Mouse (Mus musculus): ENCODE data around the gene Cradd. TPM values are rescaled to one million over a fixed set of nuclear protein-coding genes. Genes with fewer than 3 reads are reported as not detected.

The Cradd gene
- polyA plus RNA-seq, 1 experiment from 2014 or later: 9.4 TPM

DNA sequence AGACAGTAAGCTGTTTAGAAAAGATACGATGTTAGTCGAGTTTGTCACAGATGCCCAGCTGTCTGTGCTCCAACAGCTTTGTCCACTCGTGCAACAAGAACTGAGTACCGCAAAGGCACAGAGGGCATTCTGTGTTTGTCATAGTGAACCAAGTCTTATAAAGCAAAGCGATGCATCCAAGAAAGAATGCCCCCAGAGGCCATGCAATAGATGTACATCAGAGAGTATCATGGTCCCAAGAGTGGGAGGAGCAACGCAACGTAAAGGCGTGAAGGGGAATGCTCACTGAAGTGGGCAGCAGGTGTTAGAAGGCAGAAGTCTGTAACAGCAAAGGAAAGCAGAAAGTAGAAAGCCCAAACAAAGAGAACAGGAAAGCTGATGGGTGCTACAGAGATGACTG, 66.0 kb downstream of the Cradd start:
- no peak for TF ChIP-seq CTCF (IDR thresholded peaks at IDR 0.05)
- ChIA-PET POLR2A (no interaction called here), CTCF (interaction anchor here (0.9 kb wide), 1 partner anchor 11 kb away, joined by 3 read pairs; no protein-coding TSS in a partner anchor)
- no peaks in the 10 kb centered on the region for H3K27me3 ChIP-seq
- ATAC-seq (no peak), DNase-seq (ENCODE audit: low read depth, low spot score) (no peak)
- in situ Hi-C loops (cut with MboI; ENCODE audit: low pct_unique_long_range_greater_than_20kb): no loop called here

GRCm38 (mm10) chr10:95256095-95256494, 67.8 kb downstream of the Cradd start:
- ChIA-PET POLR2A (interaction anchor here (0.5 to 0.6 kb wide), 2 partner anchors 9 to 817 kb away, joined by 3 to 8 read pairs; no protein-coding TSS in a partner anchor), CTCF (interaction anchor here (0.7 to 1.3 kb wide), 3 partner anchors 9 to 33 kb away, joined by 3 read pairs; no protein-coding TSS in a partner anchor)
- ATAC-seq (no peak), DNase-seq (ENCODE audit: low read depth, low spot score) (no peak)
- in situ Hi-C loops (cut with MboI; ENCODE audit: low pct_unique_long_range_greater_than_20kb): no loop called here
- H3K27me3 ChIP-seq: no peaks in the 10 kb centered on the region
- TF ChIP-seq CTCF (IDR thresholded peaks at IDR 0.05): no peak

DNA sequence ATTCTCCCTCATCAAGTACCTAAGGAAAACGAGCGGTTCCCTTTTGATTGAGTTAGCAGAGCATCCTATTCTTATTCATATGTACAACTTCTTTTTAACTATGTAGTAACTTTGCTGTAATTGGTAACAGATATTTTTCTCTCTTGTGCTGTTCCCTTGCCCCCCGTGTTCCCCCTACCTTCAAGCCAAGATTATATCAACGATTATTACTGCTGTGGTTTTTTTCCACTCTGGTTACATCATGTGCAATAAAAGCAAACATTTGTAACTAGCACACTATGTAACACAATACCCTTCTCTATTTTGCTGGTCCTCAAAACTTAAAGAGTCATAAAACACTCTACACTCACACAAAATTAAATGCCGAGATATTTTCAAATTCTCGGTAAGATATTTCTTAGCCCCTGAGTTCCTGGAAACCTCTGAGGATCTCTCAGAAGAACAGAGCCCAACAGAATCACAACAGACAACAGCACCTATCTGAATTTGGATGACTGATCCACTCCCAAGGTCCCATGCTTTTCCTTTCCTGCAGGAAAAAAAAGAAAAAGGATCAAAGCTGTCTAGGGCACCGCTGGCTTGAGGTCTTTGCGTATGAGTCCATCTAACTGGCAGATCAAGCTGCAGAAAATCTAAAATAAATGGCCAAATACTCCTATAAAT, 68.8 kb downstream of the Cradd start:
- CTCF ChIA-PET: interaction anchor here (1.3 kb wide), 1 partner anchor 9 kb away, joined by 3 read pairs; no protein-coding TSS in a partner anchor
- no peak for DNase-seq (ENCODE audit: low read depth, low spot score)
- no peak for ATAC-seq
- in situ Hi-C loops (cut with MboI; ENCODE audit: low pct_unique_long_range_greater_than_20kb): no loop called here
- POLR2A ChIA-PET: no interaction called here
- TF ChIP-seq CTCF (IDR thresholded peaks at IDR 0.05): no peak
- H3K27me3 ChIP-seq: no peaks in the 10 kb centered on the region

GRCm38 (mm10) chr10:95254453-95255001, 69.4 kb downstream of the Cradd start:
- ChIA-PET POLR2A (no interaction called here), CTCF (no interaction called here)
- no peak for DNase-seq (ENCODE audit: low read depth, low spot score)
- no peak for ATAC-seq
- TF ChIP-seq CTCF (IDR thresholded peaks at IDR 0.05): no peak
- in situ Hi-C loops (cut with MboI; ENCODE audit: low pct_unique_long_range_greater_than_20kb): no loop called here
- H3K27me3 ChIP-seq: no peaks in the 10 kb centered on the region

GRCm38 (mm10) chr10:95254046-95254445, 69.9 kb downstream of the Cradd start:
- no peak for TF ChIP-seq CTCF (IDR thresholded peaks at IDR 0.05)
- no peaks in the 10 kb centered on the region for H3K27me3 ChIP-seq
- DNase-seq (ENCODE audit: low read depth, low spot score) (no peak), ATAC-seq (no peak)
- ChIA-PET POLR2A (no interaction called here), CTCF (no interaction called here)
- in situ Hi-C loops (cut with MboI; ENCODE audit: low pct_unique_long_range_greater_than_20kb): no loop called here

GRCm38 (mm10) chr10:95251674-95252073, 72.3 kb downstream of the Cradd start:
- no peak for TF ChIP-seq CTCF (IDR thresholded peaks at IDR 0.05)

GRCm38 (mm10) chr10:95248362-95248761, 75.6 kb downstream of the Cradd start:
- TF ChIP-seq CTCF (IDR thresholded peaks at IDR 0.05): no peak
- ATAC-seq (no peak), DNase-seq (ENCODE audit: low read depth, low spot score) (no peak)
- ChIA-PET POLR2A (no interaction called here), CTCF (interaction anchor here (1.6 kb wide), 1 partner anchor 256 kb away, joined by 3 read pairs; no protein-coding TSS in a partner anchor)
- in situ Hi-C loops (cut with MboI; ENCODE audit: low pct_unique_long_range_greater_than_20kb): no loop called here
- H3K27me3 ChIP-seq: no peaks in the 10 kb centered on the region

More at GRCm38 (mm10) chr10:95251674-95252073, 72.3 kb downstream of the Cradd start:
- ATAC-seq (no peak), DNase-seq (ENCODE audit: low read depth, low spot score) (no peak)
- POLR2A ChIA-PET: no interaction called here
- H3K27me3 ChIP-seq: no peaks in the 10 kb centered on the region
- CTCF ChIA-PET: interaction anchor here (1.0 to 1.6 kb wide), 3 partner anchors 8 to 152 kb away, joined by 3 to 5 read pairs (median 4); no protein-coding TSS in a partner anchor
- in situ Hi-C loops (cut with MboI; ENCODE audit: low pct_unique_long_range_greater_than_20kb): no loop called here

GRCm38 (mm10) chr10:95246696-95247095, 77.2 kb downstream of the Cradd start:
- no peak for TF ChIP-seq CTCF (IDR thresholded peaks at IDR 0.05)
- POLR2A ChIA-PET: interaction anchor here (0.8 kb wide), 1 partner anchor 9 kb away, joined by 8 read pairs; no protein-coding TSS in a partner anchor
- in situ Hi-C loops (cut with MboI; ENCODE audit: low pct_unique_long_range_greater_than_20kb): no loop called here
- no peak for ATAC-seq
- no peaks in the 10 kb centered on the region for H3K27me3 ChIP-seq
- DNase-seq (ENCODE audit: low read depth, low spot score): no peak
- CTCF ChIA-PET: interaction anchor here (1.3 kb wide), 1 partner anchor 9 kb away, joined by 3 read pairs; no protein-coding TSS in a partner anchor

DNA sequence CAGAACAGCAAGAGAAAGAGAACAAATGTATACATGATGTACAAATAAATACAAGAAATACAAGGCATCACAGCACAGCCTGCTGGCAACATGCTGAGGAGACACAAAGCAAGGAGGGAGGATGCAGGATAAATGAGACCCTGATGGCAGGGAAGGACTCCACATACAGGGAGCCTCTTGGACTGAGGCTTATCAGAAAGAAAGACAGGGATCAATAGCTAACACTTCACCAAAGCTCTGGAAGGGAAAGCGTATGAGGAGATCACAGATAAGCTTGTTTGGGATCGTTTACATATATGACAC, 78.3 kb downstream of the Cradd start:
- in situ Hi-C loops (cut with MboI; ENCODE audit: low pct_unique_long_range_greater_than_20kb): no loop called here
- ChIA-PET POLR2A (no interaction called here), CTCF (interaction anchor here (1.2 kb wide), 1 partner anchor 178 kb away, joined by 3 read pairs; no protein-coding TSS in a partner anchor)
- ATAC-seq (no peak), DNase-seq (ENCODE audit: low read depth, low spot score) (no peak)
- H3K27me3 ChIP-seq: no peaks in the 10 kb centered on the region
- TF ChIP-seq CTCF (IDR thresholded peaks at IDR 0.05): no peak

DNA sequence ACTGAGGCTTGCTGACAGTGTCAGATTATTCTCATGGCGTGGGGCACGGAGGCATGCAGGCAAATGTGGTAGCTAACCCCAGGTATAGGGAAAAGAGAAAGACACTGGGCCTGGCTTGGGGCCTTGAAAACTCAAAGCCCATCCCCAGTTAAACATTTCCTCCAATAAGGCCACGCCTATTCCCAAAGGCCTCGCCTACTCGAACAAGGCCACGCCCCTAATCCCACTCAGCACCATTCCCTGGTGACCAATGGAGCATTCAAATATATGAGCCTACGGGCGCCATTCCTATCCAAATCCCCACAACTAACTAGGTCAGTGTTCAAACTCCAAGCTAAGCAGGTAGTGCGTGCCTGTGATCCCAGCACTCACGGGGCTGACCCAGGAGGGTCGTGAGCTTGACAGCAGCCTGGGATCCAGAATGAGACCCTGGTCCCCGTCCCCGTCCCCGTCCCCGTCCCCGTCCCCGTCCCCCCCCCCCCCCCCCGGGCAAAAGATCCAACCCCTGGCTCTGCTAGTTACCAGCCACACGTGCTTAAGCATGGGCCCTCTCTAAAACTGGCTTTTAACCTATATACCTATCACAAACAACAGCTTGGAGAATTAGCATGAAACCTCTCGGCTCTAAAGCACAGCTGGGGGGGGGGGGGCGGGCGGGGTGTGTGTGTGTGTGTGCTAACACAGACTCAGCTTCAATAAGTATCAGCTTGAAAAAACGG, 78.8 kb downstream of the Cradd start:
- H3K27me3 ChIP-seq: no peaks in the 10 kb centered on the region
- ChIA-PET CTCF (interaction anchor here (1.2 kb wide), 1 partner anchor 179 kb away, joined by 3 read pairs; no protein-coding TSS in a partner anchor), POLR2A (no interaction called here)
- no peak for TF ChIP-seq CTCF (IDR thresholded peaks at IDR 0.05)
- ATAC-seq (no peak), DNase-seq (ENCODE audit: low read depth, low spot score) (no peak)
- in situ Hi-C loops (cut with MboI; ENCODE audit: low pct_unique_long_range_greater_than_20kb): no loop called here
